Mouse (Mus musculus) small intestine, adult 2 months (tissue): ENCODE data around the gene Hrh2. TPM values are rescaled to one million over a fixed set of nuclear protein-coding genes. Genes with fewer than 3 reads are reported as not detected.
A peak's percentile ranks its signal among the peaks of the same experiment; 100 is the strongest.

Experiments
- H3K27ac ChIP-seq: fragments of 200-500 bp; 2 replicates; pipeline ENCODE4 v1.5.1; 2012; ENCODE audit warnings: low read depth, low read length, control low read depth, inconsistent platforms; ENCODE audit not compliant: insufficient read depth
- H3K27me3 ChIP-seq: fragments of 200-500 bp; 2 replicates; pipeline ENCODE4 v1.6.1; 2012; ENCODE audit warnings: mild to moderate bottlenecking, moderate library complexity, low read length, inconsistent platforms; ENCODE audit not compliant: control insufficient read depth, insufficient read depth
- H3K36me3 ChIP-seq: fragments of 200-500 bp; 2 replicates; pipeline ENCODE4 v1.6.1; 2012; ENCODE audit warnings: mild to moderate bottlenecking, low read length, control low read depth, inconsistent platforms; ENCODE audit not compliant: control insufficient read depth, insufficient read depth
- H3K4me1 ChIP-seq: fragments of 200-500 bp; 2 replicates; pipeline ENCODE4 v1.6.1; 2012; ENCODE audit warnings: low read length, inconsistent platforms, mixed read lengths; ENCODE audit not compliant: control insufficient read depth, insufficient read depth, insufficient read length
- H3K4me3 ChIP-seq: fragments of 200-500 bp; 2 replicates; pipeline ENCODE4 v1.5.1; 2012; ENCODE audit warnings: low read depth, mild to moderate bottlenecking, control low read depth, inconsistent platforms, low read length, moderate library complexity
- CTCF ChIP-seq: fragments of 200-500 bp; IDR thresholded peaks from 2 replicates; pipeline ENCODE4 v1.5.1; 2012; ENCODE audit warnings: low read depth, mild to moderate bottlenecking, control low read depth, inconsistent platforms, low read length, moderate library complexity, mixed read lengths; ENCODE audit not compliant: insufficient replicate concordance, insufficient read length; ENCODE audit errors: extremely low read depth
- POLR2A ChIP-seq: fragments of 200-500 bp; IDR thresholded peaks from 2 replicates; pipeline ENCODE4 v1.6.1; 2012; ENCODE audit warnings: low read depth, mild to moderate bottlenecking, control low read depth, inconsistent platforms, low read length, moderate library complexity
- WGBS: fragments of 180-500 bp; shearing (Covaris S2); methylation state at CpG from one replicate; pipeline ENCODE4 v1.1.7; 2018; 5-methylcytosine and 5-hydroxymethylcytosine counted together
- polyA plus RNA-seq: library from polyadenylated mRNA; depleted of rRNA; stranded (reverse); fragments of >200 nt; gene quantifications from 2 replicates; pipeline ENCODE4 v1.2.3, GENCODE M21; 2012; rRNA removed

Gene Hrh2
- polyA plus RNA-seq, 1 experiment: 0.70 TPM

- H3K4me3 ChIP-seq: peak overlapping the region; percentile 19
- no peaks in the 10 kb centered on the region for H3K27me3 ChIP-seq
- H3K4me1 ChIP-seq: peaks cover 2% of the 10 kb centered on the region; the same call in 1 of the 2 replicates
- 11% methylated on average over 17 of the region's 17 CpGs for WGBS
- TF ChIP-seq POLR2A (no peak), CTCF (no peak)
- H3K36me3 ChIP-seq: no peaks in the 10 kb centered on the region
- H3K27ac ChIP-seq: no peak overlapping the region
Measured at GRCm38 (mm10) chr13:54282149-54282860, 90.4 kb downstream of the Hrh2 start.

- no peaks in the 10 kb centered on the region for H3K27me3 ChIP-seq
- no peaks in the 10 kb centered on the region for H3K36me3 ChIP-seq
- H3K27ac ChIP-seq: no peak overlapping the region
- peak overlapping the region; percentile 19 for H3K4me3 ChIP-seq
- H3K4me1 ChIP-seq: peaks cover 2% of the 10 kb centered on the region; the same call in 1 of the 2 replicates
- 2% methylated on average over 10 of the region's 10 CpGs for WGBS
- TF ChIP-seq POLR2A (no peak), CTCF (no peak)
Measured at GRCm38 (mm10) chr13:54282861-54283206, 90.9 kb downstream of the Hrh2 start.

Other genes with a start within 250 kb of the Hrh2 start
- gene Drd1, start 136.4 kb upstream of the Hrh2 start, polyA plus RNA-seq: not detected in 2 replicates
- gene Sfxn1, start 120.3 kb upstream of the Hrh2 start, polyA plus RNA-seq: 15.8 and 36.6 TPM in 2 replicates
- 3.1 and 5.5 TPM in 2 replicates for gene Cplx2, start 179.2 kb downstream of the Hrh2 start, polyA plus RNA-seq